Mouse (Mus musculus) frontal cortex, postnatal 14 days (tissue): ENCODE data around the gene Aqp3.

ENCODE experiments used
- DNase-seq, 2 experiments: peaks; one replicate each; pipeline ENCODE4 v3.0.0; 2022; ENCODE audit warnings: low spot score in 2 of 2

The Aqp3 gene

DNA sequence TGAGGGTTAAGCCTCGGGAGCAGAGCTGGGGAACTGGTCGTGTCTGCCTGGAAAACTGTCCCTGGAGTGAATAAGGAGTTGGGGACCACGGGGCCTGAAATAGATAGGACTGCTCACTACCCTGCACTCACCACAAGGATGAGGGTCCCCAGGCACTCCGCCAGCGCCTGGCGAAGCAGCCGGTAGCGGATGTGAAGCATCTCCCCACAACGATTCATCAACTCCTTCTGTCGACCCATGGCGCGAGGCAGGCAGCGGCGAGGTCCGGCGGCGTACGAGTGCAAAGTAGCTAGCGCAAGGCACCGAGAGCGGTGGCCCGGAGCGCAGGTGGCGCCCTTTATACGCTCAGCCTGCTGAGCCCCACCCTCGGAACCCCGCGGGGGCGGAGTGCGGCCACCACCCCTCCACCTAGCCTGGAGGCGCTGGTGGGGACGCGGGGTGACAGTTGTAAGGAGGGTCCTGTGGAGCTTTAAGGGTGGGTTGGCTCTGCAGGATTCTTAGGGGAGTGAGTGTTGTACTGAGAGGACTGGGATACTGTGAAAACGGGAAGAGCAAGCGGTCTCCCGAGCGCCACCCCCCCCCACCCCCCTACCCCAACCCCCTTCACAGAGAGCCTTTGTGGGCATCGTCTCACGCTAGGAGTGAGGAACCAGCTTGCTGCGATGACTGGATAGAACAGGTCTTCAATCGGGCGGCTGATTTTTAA lies at the start of gene Aqp3:
Gene Aqp3 (minus strand): TSS at position 313 of the 706 bp plus-strand sequence.
- DNase-seq, result no peak

DNA sequence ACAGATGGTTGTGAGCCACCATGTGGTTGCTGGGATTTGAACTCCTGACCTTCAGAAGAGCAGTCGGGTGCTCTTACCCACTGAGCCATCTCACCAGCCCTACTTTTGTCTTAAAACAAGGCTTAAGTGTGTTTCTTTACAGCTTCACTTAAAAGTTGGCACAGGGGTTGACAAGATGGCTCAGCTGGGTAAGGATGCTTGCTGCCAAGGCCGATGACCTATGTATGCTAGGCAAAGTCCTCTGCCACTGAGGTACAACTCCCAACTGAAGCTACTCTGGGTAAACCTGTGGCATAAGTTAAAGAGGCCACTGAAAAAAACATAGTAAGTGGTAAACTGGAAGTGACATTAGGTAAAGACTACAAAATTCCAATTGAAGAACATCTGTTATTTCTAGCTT lies 44.6 kb upstream of the Aqp3 start:
- DNase-seq, result no peak

DNA sequence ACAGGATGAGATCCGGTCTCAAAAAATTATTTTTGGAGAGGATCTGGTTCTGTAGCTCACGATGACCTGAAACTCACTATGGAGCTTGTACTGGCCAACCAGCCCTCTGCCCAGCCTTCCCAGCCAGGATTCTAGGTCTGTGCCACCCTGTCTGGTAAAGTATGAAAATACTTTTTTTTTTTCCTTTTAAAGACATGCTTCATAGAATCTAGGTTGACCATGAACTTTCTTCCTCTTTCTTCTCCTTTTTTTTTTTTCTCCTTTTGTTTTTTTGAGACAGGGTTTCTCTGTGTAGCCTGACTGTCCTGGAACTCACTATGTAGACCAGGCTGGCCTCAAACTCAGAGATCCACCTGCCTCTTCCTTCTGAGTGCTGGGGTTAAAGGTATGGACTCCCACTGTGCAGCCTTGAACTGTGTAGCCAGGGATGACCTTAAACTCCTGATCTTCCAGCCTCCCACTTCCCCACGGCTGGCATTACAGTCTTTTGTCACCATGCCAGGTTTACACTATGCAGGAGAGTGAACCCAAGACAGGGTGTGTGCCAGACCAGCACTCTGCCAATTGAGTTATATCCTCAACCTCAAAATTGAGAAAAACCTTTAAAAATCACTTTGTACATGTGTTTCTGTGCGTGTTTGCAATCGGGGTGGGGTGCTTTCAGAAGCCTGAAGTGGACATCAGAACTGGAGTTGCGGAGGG lies 42.3 kb upstream of the Aqp3 start:
- no peak for DNase-seq

DNA sequence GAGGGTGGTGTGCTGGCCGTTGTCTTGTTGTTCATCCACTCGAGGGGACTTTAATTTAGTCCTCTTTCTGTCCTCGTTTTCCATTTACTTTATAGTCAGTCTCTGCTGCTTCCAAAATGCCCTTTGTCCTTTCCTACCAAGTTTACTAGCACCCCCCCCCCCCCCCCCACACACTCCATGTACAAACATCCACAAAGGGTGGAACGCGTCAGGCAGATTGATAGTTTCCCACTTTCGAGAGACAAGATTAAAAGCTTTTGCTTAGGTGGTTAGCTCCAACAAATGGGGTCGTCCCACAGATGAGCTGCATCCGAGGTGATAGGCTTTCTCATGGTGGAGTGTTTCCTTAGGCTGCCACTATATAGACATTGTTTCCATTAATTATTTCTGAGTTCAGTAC lies 38.8 kb upstream of the Aqp3 start:
- no peak for DNase-seq

DNA sequence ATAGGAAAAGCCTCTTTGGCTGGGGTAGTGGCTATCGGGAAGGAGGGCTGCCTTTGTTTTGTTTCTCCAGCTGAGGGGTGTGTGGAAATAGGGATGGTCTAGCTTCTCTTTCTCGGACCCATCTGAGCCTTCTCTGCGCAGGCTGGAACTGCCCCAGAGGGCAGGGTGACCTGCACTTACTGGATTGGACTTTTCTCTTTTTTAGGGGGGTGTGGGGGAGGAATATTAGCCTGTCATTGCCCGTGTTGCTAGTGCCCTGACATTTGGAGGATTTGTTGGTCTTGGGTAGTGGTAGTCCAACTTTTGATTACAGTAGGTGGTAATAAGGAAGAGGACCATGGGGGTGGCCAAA lies 38.4 kb upstream of the Aqp3 start:
- no peak for DNase-seq

DNA sequence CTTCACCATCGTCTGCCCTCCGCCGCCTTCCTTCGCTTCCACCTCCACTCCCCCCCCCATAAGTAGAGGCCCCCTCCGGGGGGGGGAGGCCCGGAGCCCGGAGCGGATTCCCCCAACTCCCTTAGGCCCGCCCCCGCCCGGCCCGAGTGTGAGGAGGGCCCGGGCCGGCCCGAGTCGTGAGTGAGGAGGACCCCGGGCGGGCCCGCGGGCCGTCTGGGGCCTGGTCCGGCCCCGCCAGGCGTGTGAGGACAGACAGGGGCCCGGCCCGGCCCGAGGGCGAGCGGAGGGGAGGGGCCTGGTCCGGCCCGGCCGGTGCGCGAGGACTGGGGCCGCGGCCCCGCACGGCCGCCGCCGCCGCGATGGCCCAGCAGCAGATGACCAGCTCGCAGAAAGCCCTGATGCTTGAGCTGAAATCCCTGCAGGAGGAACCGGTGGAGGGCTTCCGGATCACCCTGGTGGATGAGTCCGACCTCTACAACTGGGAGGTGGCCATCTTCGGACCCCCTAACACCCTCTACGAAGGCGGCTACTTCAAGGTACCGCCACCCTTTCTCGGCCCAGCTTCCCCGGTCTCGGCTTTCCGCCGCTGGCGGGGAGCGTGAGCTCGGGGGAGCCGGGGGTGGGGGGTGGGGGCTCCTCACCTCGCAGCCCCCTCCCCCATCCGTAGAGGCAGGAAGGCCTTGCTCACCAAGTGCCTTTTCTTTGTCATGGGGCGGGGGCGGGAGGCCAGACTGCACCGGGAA lies 37.9 kb upstream of the Aqp3 start, which contains the start of gene Ube2r2:
Gene Ube2r2 (plus strand): TSS at position 33 of the 743 bp plus-strand sequence.
- DNase-seq, result peak; percentile 20 to 37

DNA sequence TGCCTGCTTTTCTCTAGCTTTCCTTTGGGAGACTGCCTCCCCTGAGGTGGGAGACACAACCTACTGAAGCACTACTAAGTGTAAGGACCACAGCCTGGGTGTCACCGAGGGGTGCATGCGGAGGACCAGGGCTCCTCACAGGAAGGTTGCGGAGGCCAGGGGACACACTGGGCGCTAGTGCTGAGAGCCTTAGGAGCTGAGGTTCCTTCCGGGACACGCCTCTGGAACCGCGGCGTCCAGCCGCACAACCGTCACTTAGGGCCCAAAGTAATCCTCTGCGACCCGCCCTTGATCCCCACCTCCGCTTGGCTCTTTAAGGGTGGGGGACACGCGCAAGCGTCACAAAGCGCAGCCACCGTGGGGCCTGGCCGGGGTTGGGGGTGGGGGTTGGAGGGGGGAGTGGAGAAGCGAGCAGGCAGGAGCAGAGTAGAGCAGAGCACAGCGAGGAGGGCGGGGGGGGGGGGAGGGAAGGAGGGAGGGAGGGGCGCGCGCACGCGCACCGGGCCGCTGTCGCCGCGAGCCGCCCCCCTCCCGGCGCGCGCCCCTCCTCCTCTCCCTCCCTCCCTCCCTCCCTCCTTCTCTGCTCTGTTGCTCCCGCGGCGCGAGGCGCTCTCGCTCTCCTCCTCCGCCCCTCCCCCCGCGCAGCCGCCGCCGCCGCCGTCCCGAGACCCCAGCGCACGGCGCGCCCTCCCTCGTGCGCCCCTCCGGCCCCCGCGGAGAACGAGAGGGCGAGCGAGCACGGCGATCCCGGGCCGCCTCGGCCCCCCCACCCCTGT lies 37.1 kb upstream of the Aqp3 start:
- DNase-seq, result peak; percentile 64 to 65

DNA sequence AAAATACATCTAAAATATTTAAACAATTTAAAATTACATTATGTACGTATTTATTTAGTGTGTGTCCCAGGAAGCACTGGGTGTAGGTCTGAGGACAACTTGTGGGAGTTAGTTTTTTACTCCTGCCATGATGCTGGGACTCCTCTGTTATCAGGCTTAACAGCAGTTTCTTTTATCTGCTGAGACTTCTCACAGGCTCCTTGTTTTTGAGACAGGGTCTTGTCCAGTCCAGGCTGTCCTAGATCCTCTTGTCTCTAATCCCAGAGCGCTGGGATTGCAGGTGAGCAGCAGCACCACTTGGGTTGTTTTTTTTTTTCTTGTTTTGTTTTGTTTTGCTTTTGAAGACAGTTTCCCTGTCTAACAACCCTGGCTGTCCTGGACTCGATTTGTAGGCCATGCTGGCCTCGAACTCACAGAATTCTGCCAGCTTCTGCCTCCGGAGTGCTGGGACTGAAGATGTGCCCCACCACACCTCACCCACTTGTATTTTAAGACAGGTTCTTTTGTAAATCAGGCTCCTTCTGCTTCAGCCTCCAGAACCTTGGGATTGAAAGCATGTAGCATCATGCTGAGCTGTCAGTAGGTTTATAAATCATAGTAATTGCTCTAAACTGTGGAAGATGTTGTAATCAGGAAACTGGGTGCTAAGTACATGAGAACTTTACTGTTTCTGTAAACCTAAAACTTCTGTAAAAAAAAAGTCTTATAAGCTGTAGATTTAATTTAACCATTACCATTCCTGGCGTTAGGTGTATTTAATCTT lies 35.7 kb upstream of the Aqp3 start:
- DNase-seq, result no peak

DNA sequence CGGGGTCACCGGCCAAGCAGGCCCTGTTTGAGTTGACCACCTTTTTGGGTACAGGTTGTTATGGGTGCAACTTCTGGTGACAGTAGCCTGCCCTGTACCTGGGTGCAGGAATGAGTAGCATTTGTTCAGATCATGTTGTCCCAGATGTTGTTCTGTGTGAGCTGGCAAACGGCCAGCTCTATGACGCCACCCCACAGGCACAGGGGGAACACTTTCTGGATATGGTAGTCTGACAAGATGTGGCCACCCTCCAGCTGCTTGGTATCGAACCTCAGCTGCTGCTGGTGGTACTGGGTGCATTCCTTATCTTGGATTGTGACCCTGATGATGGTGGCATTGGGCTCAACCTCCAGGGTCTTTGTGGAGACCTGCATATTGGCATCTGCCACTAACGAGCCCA lies 34.5 kb upstream of the Aqp3 start:
- no peak for DNase-seq

DNA sequence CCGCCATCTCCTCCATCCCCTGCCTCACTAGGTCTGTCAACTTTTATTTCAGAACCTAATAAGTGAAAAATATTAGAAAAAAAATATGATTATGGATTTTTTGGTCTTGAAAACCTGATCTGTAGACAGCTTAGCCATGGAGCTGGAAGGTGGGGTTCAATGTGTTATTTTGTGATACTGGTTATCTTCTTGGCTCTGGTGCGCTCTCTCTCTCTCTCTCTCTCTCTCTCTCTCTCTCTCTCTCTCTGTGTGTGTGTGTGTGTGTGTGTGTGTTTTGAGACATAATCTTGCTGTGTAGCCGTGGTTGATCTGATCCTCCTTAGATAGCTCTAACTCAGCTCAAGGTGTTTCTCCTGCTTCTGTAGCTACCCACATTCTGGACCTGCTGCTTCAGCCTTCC lies 31.9 kb upstream of the Aqp3 start:
- no peak for DNase-seq

DNA sequence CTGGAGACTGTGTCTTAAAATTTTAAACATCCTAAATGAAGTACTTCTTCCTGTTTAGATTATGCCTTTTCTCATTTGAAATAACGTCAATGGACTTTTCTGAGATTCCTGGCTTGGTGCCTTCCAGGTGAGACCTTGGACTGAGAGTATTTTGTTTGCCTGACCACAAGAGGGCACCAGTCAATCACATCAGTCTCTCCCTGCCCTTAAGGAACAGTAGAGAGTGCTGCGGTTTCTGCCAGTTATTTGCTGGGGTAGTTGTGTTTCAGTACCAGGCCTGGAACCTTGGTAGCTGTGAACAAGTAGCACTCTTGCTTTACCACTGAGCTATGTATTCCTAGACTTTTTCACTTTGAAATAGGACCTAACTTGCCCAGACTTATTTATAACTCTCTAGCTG lies 31.4 kb upstream of the Aqp3 start:
- peak in 1 of 2 experiments; percentile 26 for DNase-seq

DNA sequence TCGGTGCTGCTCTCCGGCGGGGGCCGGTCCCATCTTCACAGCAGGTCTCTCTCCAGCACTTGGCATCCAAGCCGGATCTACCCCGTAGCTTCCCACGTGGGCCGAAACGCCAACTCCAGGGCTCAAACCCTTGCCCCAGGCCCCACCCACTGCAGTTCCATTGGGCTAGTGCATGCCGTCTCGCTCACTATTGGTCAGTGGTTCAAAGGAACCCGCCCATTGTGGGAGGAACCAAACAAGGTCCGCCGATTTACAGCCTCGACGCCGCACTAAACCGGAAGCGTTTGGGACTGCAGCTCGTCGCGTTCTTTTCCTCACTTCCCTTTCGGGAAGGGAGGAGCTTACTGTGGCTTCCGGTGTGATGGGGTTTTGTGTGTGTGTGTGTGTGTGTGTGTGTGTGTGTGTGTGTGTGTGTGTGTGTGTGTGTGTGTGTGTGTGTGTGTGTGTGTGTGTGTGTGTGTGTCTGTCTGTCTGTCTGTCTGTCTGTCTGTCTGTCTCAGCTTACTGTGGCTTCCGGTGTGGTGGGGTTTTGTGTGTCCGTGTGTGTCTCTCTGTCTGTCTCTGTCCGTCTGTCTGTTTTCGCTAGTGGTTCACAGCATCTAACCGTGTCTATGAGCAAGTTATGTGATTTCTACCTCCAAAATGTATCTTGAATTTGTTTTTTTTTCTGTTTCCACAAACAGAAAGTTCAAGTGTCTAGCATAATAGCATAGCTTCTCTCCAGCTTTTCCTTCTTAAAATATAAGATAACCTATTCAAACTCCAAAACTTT lies 26.4 kb upstream of the Aqp3 start, which contains the start of gene Nol6:
Gene Nol6 (minus strand): TSS at position 276 of the 772 bp plus-strand sequence.
- peak; percentile 99 for DNase-seq

DNA sequence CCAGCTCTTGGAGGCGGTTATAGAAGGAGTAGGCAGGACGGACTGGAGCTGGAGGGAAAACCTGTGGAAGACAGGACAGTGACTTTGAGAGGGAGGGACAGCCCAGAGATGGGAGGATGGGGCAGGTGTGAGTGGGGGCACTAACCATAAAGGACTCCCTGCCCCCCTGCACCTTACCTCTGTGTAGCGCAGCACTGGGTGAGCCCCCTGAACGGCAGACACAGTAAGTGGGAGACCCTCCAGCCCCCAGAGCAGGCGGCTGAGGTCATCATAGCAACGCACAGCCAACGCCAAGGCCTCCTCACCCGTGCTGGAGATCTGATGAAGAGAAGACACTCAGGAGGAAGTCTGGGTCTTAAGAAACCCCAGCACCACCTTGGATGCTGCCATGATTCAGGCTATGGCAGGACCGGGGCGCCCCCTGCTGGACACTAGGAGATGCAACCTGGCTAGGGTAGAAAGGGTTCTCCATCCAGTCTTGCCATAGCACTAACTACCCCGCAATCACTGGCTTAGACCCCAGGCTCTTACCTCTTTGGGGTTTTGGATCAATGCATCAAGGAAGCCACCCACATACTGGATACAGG lies 20.8 kb upstream of the Aqp3 start:
- DNase-seq, result peak; percentile 29 to 45

DNA sequence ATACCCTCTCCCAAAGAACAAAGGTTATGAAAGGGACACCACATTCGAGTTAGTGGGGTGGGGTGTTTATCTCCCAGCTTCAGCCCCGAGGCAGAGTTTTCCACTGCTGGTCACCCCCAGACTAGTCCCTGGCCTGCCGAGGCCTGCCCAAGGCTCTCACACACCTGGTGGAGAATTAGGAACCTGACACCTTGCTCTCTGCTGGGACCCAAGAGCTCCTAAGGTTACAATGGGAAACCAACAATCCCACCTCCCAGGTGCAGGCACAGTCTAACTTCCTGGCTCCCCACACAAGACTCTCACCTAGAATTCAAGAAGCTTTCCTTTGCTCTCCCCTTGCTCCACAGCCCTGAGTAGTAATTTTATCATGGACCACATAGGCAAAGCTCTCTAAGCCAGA lies 18.8 kb upstream of the Aqp3 start:
- no peak for DNase-seq

DNA sequence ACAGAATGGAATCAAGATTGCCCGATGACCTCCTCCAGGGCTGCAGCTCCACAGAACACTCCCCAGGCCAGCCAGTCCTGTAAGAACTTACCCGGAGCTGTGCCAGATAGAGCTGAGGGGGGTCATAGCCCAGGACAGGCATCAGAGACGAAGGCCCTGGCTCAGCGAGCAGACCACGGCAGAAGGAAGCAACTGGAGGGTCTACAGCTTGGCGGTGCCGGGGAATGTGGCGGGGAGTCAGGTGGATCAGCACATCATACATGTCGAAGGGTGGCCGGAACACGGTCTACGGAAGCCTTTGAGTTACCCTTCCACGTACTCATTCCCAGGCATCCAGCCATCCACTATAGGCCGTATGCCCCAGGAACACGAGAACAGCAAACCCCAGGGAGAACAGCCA lies 17.8 kb upstream of the Aqp3 start:
- no peak for DNase-seq

DNA sequence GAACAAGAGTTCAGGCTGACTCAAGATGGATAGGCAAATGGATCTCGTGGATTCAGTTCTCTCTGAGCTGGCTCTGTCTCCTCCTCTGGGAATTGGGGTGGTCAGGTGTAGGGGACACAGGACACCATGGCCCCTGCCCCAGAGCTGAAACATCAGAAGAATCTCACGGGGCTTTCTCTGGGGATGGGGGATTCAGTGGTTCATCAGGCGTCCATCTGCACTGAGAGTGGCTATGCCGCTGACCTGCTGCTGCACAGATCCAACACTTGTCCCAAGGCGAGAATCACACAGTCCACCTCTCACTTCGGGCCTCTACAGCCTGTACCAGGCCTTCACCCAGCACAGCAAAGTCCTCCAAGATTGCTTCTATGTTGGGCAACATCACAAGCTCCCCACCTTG lies 17.1 kb upstream of the Aqp3 start:
- DNase-seq, result no peak

DNA sequence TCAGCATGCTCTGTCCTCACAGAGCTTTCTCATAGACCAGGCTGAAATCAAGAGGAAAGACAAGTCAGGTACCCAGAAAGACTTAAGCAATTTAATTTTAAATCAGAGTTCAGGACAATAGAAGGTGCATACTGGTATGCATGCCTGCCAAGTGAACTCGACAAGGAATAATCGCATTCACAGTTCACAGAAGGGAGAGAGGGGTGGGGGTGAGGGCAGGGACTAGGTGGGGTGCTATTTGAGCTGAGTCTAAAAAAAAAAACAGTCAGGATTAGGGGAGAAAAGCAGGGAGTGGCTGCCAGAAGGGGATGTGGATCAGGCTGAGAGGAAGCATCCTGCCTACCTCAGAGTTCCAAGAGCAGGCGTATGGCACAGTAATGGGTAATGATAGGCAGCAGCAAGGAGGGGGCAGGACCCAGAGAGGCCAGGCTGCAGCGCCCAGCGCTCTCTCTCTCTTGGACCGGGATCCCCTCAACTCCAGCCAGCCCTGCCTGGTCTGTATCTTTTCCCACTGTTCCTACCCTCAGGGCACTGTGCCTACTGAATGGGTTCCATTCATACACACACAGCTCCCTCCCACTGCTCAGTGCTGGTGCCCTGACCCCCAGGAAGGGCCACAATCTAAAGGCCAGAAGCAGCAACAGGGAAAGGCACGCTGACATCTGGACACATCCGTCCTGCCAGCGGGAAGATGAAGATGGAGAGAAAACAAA lies 16.5 kb upstream of the Aqp3 start:
- DNase-seq, result no peak

DNA sequence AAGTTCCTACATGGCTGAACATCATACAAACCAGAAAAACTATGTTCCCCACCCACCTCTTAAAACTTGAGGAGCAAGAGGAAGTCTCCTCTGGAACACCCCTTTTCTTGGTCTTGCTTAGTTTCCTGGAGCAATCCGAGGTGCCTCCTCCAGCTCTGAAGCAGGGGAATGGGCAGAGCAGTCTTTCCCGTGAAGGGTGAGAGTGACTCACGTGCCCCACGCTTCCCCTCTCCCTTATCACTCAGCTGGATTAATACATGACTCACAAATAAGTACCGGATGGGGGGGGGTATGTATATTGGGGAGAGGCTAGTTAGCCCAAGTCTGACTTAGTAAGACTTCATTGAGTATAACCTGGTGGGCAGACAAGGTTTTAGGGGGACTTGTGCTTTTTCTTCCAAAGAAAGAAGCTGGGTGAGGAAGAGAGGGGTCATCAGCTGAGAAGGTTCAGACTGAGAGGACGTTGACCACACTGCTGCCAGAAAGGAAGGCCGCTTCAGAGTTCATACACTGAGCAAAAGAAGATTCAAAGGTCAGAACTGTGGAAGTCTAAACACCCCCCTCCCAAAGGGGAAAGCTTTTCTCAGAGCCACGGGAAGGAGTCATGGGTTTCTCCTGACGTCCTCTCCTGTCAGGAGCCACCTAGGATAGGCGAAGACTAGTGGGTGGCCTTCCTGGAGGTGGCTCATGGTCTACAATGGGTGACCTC lies 10.9 kb upstream of the Aqp3 start:
- no peak for DNase-seq

DNA sequence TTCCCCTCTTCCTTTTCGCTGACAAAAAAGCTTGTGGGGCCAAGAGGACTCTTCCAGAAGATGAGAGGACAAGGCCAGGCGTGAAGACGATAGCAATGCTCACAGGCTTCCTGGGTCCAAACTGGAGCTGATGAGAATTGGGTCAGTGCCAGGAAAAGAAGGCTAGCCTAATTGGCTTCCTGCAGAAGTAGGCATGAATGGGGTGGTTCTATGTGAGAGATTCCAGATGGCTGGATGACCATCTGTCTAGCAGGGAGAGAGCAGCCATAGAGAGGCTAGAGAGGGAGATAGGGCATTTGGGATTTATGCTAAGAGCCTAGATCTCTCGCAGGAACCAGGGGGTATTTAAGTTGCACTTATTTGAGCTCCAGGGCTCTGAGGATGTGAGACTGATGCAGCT lies 9.5 kb upstream of the Aqp3 start:
- no peak for DNase-seq
